Mouse (Mus musculus) kidney, adult 2 months (tissue): ENCODE results near the gene Rnf222.

Experiments
- CTCF ChIP-seq: fragments of 200-500 bp; conservative IDR thresholded peaks from 2 replicates; pipeline ENCODE4 v1.5.1; 2011; ENCODE audit warnings: low read depth, mild to moderate bottlenecking, control low read depth, low read length, moderate library complexity, mixed read lengths; ENCODE audit not compliant: insufficient read depth, insufficient read length
- POLR2A ChIP-seq: fragments of 200-500 bp; IDR thresholded peaks from one replicate; pipeline ENCODE4 v1.6.1; 2011; ENCODE audit warnings: low read depth, low read length, control low read depth

GRCm38 (mm10) chr11:68903775-68904174 lies 15.4 kb downstream of the Rnf222 start:
- TF ChIP-seq CTCF, result no peak
- TF ChIP-seq POLR2A, result no peak
